Mouse (Mus musculus) cerebellum, postnatal 4 days (tissue): Measurements from ENCODE around the gene Mrpl41.
A peak's percentile ranks its signal among the peaks of the same experiment; 100 is the strongest.

ENCODE experiments used
- DNase-seq, 2 experiments: peaks; one replicate each; pipeline ENCODE4 v3.0.0; 2022; ENCODE audit warnings: low spot score in 2 of 2, mixed read lengths in 1 of 2

The Mrpl41 gene

GRCm38 (mm10) chr2:24935057-24935796 is 39.7 kb downstream of the Mrpl41 start, which contains the start of gene Arrdc1:
TSS of gene Arrdc1 (minus strand) at chr2:24935252.
- DNase-seq = peak; percentile 51 to 78

GRCm38 (mm10) chr2:24934441-24934963 is 40.4 kb downstream of the Mrpl41 start:
- peak in 1 of 2 experiments; percentile 10 for DNase-seq

GRCm38 (mm10) chr2:24929593-24929992 is 45.3 kb downstream of the Mrpl41 start:
- no peak for DNase-seq

- no peak for DNase-seq
These were observed 45.8 kb downstream of the Mrpl41 start for GRCm38 (mm10) chr2:24929119-24929518.

- no peak for DNase-seq
These were observed 47.0 kb downstream of the Mrpl41 start for GRCm38 (mm10) chr2:24927810-24928479.

GRCm38 (mm10) chr2:24926965-24927358 is 47.9 kb downstream of the Mrpl41 start:
- DNase-seq = no peak

- DNase-seq = no peak
These were observed 48.4 kb downstream of the Mrpl41 start for GRCm38 (mm10) chr2:24926345-24926964.

- DNase-seq = no peak
These were observed 49.6 kb downstream of the Mrpl41 start for GRCm38 (mm10) chr2:24925284-24925683.
